Mouse (Mus musculus): Measurements from ENCODE around the gene Spaar. TPM values are rescaled to one million over a fixed set of nuclear protein-coding genes. Genes with fewer than 3 reads are reported as not detected.

The Spaar gene
- 0.06 TPM in 1 of 2 replicates, not detected in the other for polyA plus RNA-seq (2014; fragmentation: Nextera tagmentation; extraction: Ambion mirVana)

- Histone ChIP-seq H3K27ac (ENCODE audit: low read depth, low read length) (no peak within 1 kb of the TSS), H3K9me3 (replicated peaks; ENCODE audit: control insufficient read depth, low read length) (no peaks in the 10 kb centered on the region), H3K36me3 (ENCODE audit: control insufficient read depth, insufficient read depth, low read length) (no peaks in the 10 kb centered on the region), H3K27me3 (replicated peaks; ENCODE audit: control insufficient read depth, insufficient read depth, low read length) (no peaks in the 10 kb centered on the region), H3K4me2 (ENCODE audit: low read length) (no peak within 1 kb of the TSS), H3K4me1 (ENCODE audit: control insufficient read depth, insufficient read depth, low read length) (no peaks in the 10 kb centered on the region), H3K4me3 (ENCODE audit: low read depth, low read length) (no peak within 1 kb of the TSS), H3K9ac (ENCODE audit: low read length) (no peak within 1 kb of the TSS)
- DNase-seq (ENCODE audit: low spot score) (no peak), ATAC-seq (no peak)
- whole genome bisulfite sequencing, result 79% methylated on average over 14 of the region's 14 CpGs
Observed at GRCm38 (mm10) chr4:43729794-43730550, at the start of gene Spaar. TSS of gene Spaar (plus strand) at chr4:43730034.

GRCm38 (mm10) chr4:43690021-43690420 is 39.8 kb upstream of the Spaar start:
- Histone ChIP-seq H3K36me3 (ENCODE audit: control insufficient read depth, insufficient read depth, low read length) (peaks cover 55% of the 10 kb centered on the region), H3K27me3 (replicated peaks; ENCODE audit: control insufficient read depth, insufficient read depth, low read length) (no peaks in the 10 kb centered on the region), H3K27ac (ENCODE audit: low read depth, low read length) (no peak overlapping the region), H3K4me2 (ENCODE audit: low read length) (no peak overlapping the region), H3K9me3 (replicated peaks; ENCODE audit: control insufficient read depth, low read length) (no peaks in the 10 kb centered on the region), H3K9ac (ENCODE audit: low read length) (no peak overlapping the region), H3K4me3 (ENCODE audit: low read depth, low read length) (no peak overlapping the region), H3K4me1 (ENCODE audit: control insufficient read depth, insufficient read depth, low read length) (no peaks in the 10 kb centered on the region)
- DNase-seq (ENCODE audit: low spot score) (no peak), ATAC-seq (no peak)
- WGBS, result 93% methylated on average over 17 of the region's 17 CpGs

GRCm38 (mm10) chr4:43691026-43691425 is 38.8 kb upstream of the Spaar start:
- H3K4me3 ChIP-seq (ENCODE audit: low read depth, low read length), result no peak overlapping the region
- no peak overlapping the region for H3K4me2 ChIP-seq (ENCODE audit: low read length)
- no peak for ATAC-seq
- no peak overlapping the region for H3K27ac ChIP-seq (ENCODE audit: low read depth, low read length)
- peaks cover 44% of the 10 kb centered on the region for H3K36me3 ChIP-seq (ENCODE audit: control insufficient read depth, insufficient read depth, low read length)
- no peak overlapping the region for H3K9ac ChIP-seq (ENCODE audit: low read length)
- WGBS, result 87% methylated on average over 5 of the region's 5 CpGs
- no peaks in the 10 kb centered on the region for H3K27me3 ChIP-seq (replicated peaks; ENCODE audit: control insufficient read depth, insufficient read depth, low read length)
- H3K4me1 ChIP-seq (ENCODE audit: control insufficient read depth, insufficient read depth, low read length), result no peaks in the 10 kb centered on the region
- H3K9me3 ChIP-seq (replicated peaks; ENCODE audit: control insufficient read depth, low read length), result no peaks in the 10 kb centered on the region
- DNase-seq (ENCODE audit: low spot score), result no peak

- DNase-seq (ENCODE audit: low spot score), result no peak
- H3K27ac ChIP-seq (ENCODE audit: low read depth, low read length), result no peak overlapping the region
Observed at GRCm38 (mm10) chr4:43693806-43694241, 36.0 kb upstream of the Spaar start.

GRCm38 (mm10) chr4:43694439-43695248 is 35.2 kb upstream of the Spaar start:
- Histone ChIP-seq H3K4me3 (ENCODE audit: low read depth, low read length) (no peak overlapping the region), H3K9ac (ENCODE audit: low read length) (no peak overlapping the region), H3K4me1 (ENCODE audit: control insufficient read depth, insufficient read depth, low read length) (no peaks in the 10 kb centered on the region), H3K9me3 (replicated peaks; ENCODE audit: control insufficient read depth, low read length) (no peaks in the 10 kb centered on the region), H3K27me3 (replicated peaks; ENCODE audit: control insufficient read depth, insufficient read depth, low read length) (no peaks in the 10 kb centered on the region), H3K36me3 (ENCODE audit: control insufficient read depth, insufficient read depth, low read length) (peaks cover 15% of the 10 kb centered on the region), H3K27ac (ENCODE audit: low read depth, low read length) (no peak overlapping the region), H3K4me2 (ENCODE audit: low read length) (no peak overlapping the region)
- ATAC-seq (no peak), DNase-seq (ENCODE audit: low spot score) (no peak)
- WGBS, result 88% methylated on average over 1 of the region's 1 CpGs

More at GRCm38 (mm10) chr4:43693806-43694241, 36.0 kb upstream of the Spaar start:
- ATAC-seq, result no peak
- WGBS, result 82% methylated on average over 5 of the region's 5 CpGs
- Histone ChIP-seq H3K4me2 (ENCODE audit: low read length) (no peak overlapping the region), H3K9me3 (replicated peaks; ENCODE audit: control insufficient read depth, low read length) (no peaks in the 10 kb centered on the region), H3K4me1 (ENCODE audit: control insufficient read depth, insufficient read depth, low read length) (no peaks in the 10 kb centered on the region), H3K9ac (ENCODE audit: low read length) (no peak overlapping the region), H3K4me3 (ENCODE audit: low read depth, low read length) (no peak overlapping the region), H3K27me3 (replicated peaks; ENCODE audit: control insufficient read depth, insufficient read depth, low read length) (no peaks in the 10 kb centered on the region), H3K36me3 (ENCODE audit: control insufficient read depth, insufficient read depth, low read length) (peaks cover 23% of the 10 kb centered on the region)

- 31% methylated on average over 9 of the region's 9 CpGs for WGBS
- no peak for DNase-seq (ENCODE audit: low spot score)
Observed at GRCm38 (mm10) chr4:43695249-43695671, 34.6 kb upstream of the Spaar start.

GRCm38 (mm10) chr4:43696561-43696960 is 33.3 kb upstream of the Spaar start:
- no peak overlapping the region for H3K4me2 ChIP-seq (ENCODE audit: low read length)
- DNase-seq (ENCODE audit: low spot score) (peak; percentile 47), ATAC-seq (peak; percentile 46; the same call in 1 of the 2 replicates)
- WGBS, result 64% methylated on average over 13 of the region's 13 CpGs
- H3K9me3 ChIP-seq (replicated peaks; ENCODE audit: control insufficient read depth, low read length), result no peaks in the 10 kb centered on the region
- no peaks in the 10 kb centered on the region for H3K4me1 ChIP-seq (ENCODE audit: control insufficient read depth, insufficient read depth, low read length)
- no peak overlapping the region for H3K9ac ChIP-seq (ENCODE audit: low read length)
- no peaks in the 10 kb centered on the region for H3K36me3 ChIP-seq (ENCODE audit: control insufficient read depth, insufficient read depth, low read length)
- H3K27me3 ChIP-seq (replicated peaks; ENCODE audit: control insufficient read depth, insufficient read depth, low read length), result no peaks in the 10 kb centered on the region
- no peak overlapping the region for H3K27ac ChIP-seq (ENCODE audit: low read depth, low read length)
- no peak overlapping the region for H3K4me3 ChIP-seq (ENCODE audit: low read depth, low read length)

More at GRCm38 (mm10) chr4:43695249-43695671, 34.6 kb upstream of the Spaar start:
- Histone ChIP-seq H3K9ac (ENCODE audit: low read length) (no peak overlapping the region), H3K4me2 (ENCODE audit: low read length) (no peak overlapping the region), H3K4me1 (ENCODE audit: control insufficient read depth, insufficient read depth, low read length) (no peaks in the 10 kb centered on the region), H3K36me3 (ENCODE audit: control insufficient read depth, insufficient read depth, low read length) (peaks cover 8% of the 10 kb centered on the region), H3K27ac (ENCODE audit: low read depth, low read length) (no peak overlapping the region), H3K9me3 (replicated peaks; ENCODE audit: control insufficient read depth, low read length) (no peaks in the 10 kb centered on the region), H3K4me3 (ENCODE audit: low read depth, low read length) (no peak overlapping the region), H3K27me3 (replicated peaks; ENCODE audit: control insufficient read depth, insufficient read depth, low read length) (no peaks in the 10 kb centered on the region)
- ATAC-seq, result no peak

GRCm38 (mm10) chr4:43700707-43701106 is 29.1 kb upstream of the Spaar start, which contains the start of gene Olfr70:
TSS of gene Olfr70 (minus strand) at chr4:43700807.
- no peaks in the 10 kb centered on the region for H3K4me1 ChIP-seq (ENCODE audit: control insufficient read depth, insufficient read depth, low read length)
- no peaks in the 10 kb centered on the region for H3K27me3 ChIP-seq (replicated peaks; ENCODE audit: control insufficient read depth, insufficient read depth, low read length)
- no peak within 1 kb of the TSS for H3K4me3 ChIP-seq (ENCODE audit: low read depth, low read length)
- no peaks in the 10 kb centered on the region for H3K9me3 ChIP-seq (replicated peaks; ENCODE audit: control insufficient read depth, low read length)
- 92% methylated on average over 6 of the region's 6 CpGs for WGBS
- ATAC-seq, result no peak
- no peaks in the 10 kb centered on the region for H3K36me3 ChIP-seq (ENCODE audit: control insufficient read depth, insufficient read depth, low read length)
- no peak within 1 kb of the TSS for H3K4me2 ChIP-seq (ENCODE audit: low read length)
- H3K9ac ChIP-seq (ENCODE audit: low read length), result no peak within 1 kb of the TSS
- no peak within 1 kb of the TSS for H3K27ac ChIP-seq (ENCODE audit: low read depth, low read length)
- DNase-seq (ENCODE audit: low spot score), result no peak
